Mouse (Mus musculus) olfactory bulb, adult 2 months (tissue): Measurements from ENCODE around the gene Nme8.

Experiments used
- CTCF ChIP-seq: fragments of 200-500 bp; IDR thresholded peaks from 2 replicates; pipeline ENCODE4 v1.5.1; 2012; ENCODE audit warnings: low read depth, mild to moderate bottlenecking, low read length, moderate library complexity; ENCODE audit not compliant: insufficient read depth
- POLR2A ChIP-seq: fragments of 200-500 bp; IDR thresholded peaks from 2 replicates; pipeline ENCODE4 v1.6.1; 2012; ENCODE audit warnings: mild to moderate bottlenecking, low read depth, low read length, moderate library complexity; ENCODE audit not compliant: insufficient read depth

DNA sequence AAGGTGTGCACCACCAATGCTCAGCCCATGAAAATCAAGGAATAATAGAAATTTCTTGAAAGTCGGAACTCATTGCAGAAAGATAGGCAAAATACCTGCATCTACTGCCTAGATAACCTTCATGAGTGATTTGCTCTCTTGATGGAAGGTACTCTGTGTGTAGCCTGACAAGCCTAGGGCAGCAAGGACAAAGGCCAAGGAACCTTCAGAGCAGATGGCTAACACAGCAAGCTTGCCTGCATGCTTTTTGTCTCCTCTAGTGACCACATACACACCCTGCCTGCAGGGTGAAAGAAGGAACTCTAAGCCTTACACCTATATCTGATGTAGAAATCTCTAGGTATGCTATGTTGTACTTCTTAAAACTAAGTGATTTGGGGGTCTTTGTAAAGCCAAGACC, 102.5 kb downstream of the Nme8 start:
- TF ChIP-seq POLR2A, result no peak
- no peak for TF ChIP-seq CTCF
